Mouse (Mus musculus) left cerebral cortex, postnatal 36 days (tissue): ENCODE results near the gene Camsap2. TPM values are rescaled to one million over a fixed set of nuclear protein-coding genes. Genes with fewer than 3 reads are reported as not detected.

Experiments
- DNase-seq, 2 experiments: peaks; one replicate each; pipeline ENCODE4 v3.0.0; 2021 to 2022; ENCODE audit warnings: low spot score in 2 of 2, mixed read lengths in 1 of 2
- intact Hi-C: fragments of 180-260 bp; cut with DNase I; formaldehyde crosslinking; loops from one replicate; pipeline ENCODE4 v1.15.1; 2025
- total RNA-seq, 2 experiments: library from RNA; stranded (reverse); gene quantifications; 2 replicates each; pipeline ENCODE4 v1.2.3; 2021

Camsap2 gene
- total RNA-seq, 2 experiments from 2014 or later, result 129 to 138 TPM

GRCm38 (mm10) chr1:136346373-136347035, 600 bp upstream of the Camsap2 start:
- DNase-seq, result no peak
- intact Hi-C loops, result loop anchor here (1.0 to 5.0 kb wide), 2 partner anchors 56 to 69 kb away; partner anchors contain the start of gene Ddx59

GRCm38 (mm10) chr1:136344768-136345453, 993 bp downstream of the Camsap2 start:
- DNase-seq, result no peak
- intact Hi-C loops, result loop anchor here (5.0 kb wide), 1 partner anchor 57 kb away; no protein-coding TSS in a partner anchor

GRCm38 (mm10) chr1:136344281-136344680, 1.6 kb downstream of the Camsap2 start:
- intact Hi-C loops, result no loop called here
- no peak for DNase-seq

- DNase-seq, result no peak
- intact Hi-C loops, result no loop called here
Observed at GRCm38 (mm10) chr1:136343727-136344126, 2.2 kb downstream of the Camsap2 start.

GRCm38 (mm10) chr1:136340541-136340940, 5.4 kb downstream of the Camsap2 start:
- intact Hi-C loops, result no loop called here
- no peak for DNase-seq

- intact Hi-C loops, result no loop called here
Observed at GRCm38 (mm10) chr1:136334743-136335142, 11.2 kb downstream of the Camsap2 start.

GRCm38 (mm10) chr1:136333512-136333911, 12.4 kb downstream of the Camsap2 start:
- no peak for DNase-seq
- intact Hi-C loops, result no loop called here

More at GRCm38 (mm10) chr1:136334743-136335142, 11.2 kb downstream of the Camsap2 start:
- no peak for DNase-seq

GRCm38 (mm10) chr1:136333071-136333470, 12.8 kb downstream of the Camsap2 start:
- DNase-seq, result no peak
- intact Hi-C loops, result no loop called here

GRCm38 (mm10) chr1:136331836-136332235, 14.1 kb downstream of the Camsap2 start:
- intact Hi-C loops, result no loop called here
- no peak for DNase-seq

- no peak for DNase-seq
- intact Hi-C loops, result no loop called here
Observed at GRCm38 (mm10) chr1:136329426-136329825, 16.5 kb downstream of the Camsap2 start.

- DNase-seq, result no peak
- intact Hi-C loops, result no loop called here
Observed at GRCm38 (mm10) chr1:136328640-136329039, 17.3 kb downstream of the Camsap2 start.

GRCm38 (mm10) chr1:136327638-136328037, 18.3 kb downstream of the Camsap2 start:
- no peak for DNase-seq
- intact Hi-C loops, result no loop called here

- intact Hi-C loops, result no loop called here
- DNase-seq, result no peak
Observed at GRCm38 (mm10) chr1:136325933-136326332, 20.0 kb downstream of the Camsap2 start.

- DNase-seq, result no peak
- intact Hi-C loops, result no loop called here
Observed at GRCm38 (mm10) chr1:136322331-136322730, 23.6 kb downstream of the Camsap2 start.

- intact Hi-C loops, result no loop called here
- no peak for DNase-seq
Observed at GRCm38 (mm10) chr1:136316317-136316716, 29.6 kb downstream of the Camsap2 start.

- no peak for DNase-seq
- intact Hi-C loops, result loop anchor here (5.0 to 10.0 kb wide), 2 partner anchors 106 to 148 kb away; partner anchors contain the start of gene Ddx59
Observed at GRCm38 (mm10) chr1:136309193-136309592, 36.7 kb downstream of the Camsap2 start.

GRCm38 (mm10) chr1:136306424-136306823, 39.5 kb downstream of the Camsap2 start:
- no peak for DNase-seq
- intact Hi-C loops, result loop anchor here (5.0 to 10.0 kb wide), 2 partner anchors 108 to 151 kb away; partner anchors contain the start of gene Ddx59

GRCm38 (mm10) chr1:136293961-136294360, 51.9 kb downstream of the Camsap2 start:
- intact Hi-C loops, result loop anchor here (5.0 to 10.0 kb wide), 2 partner anchors 148 to 231 kb away; no protein-coding TSS in a partner anchor
- DNase-seq, result no peak

GRCm38 (mm10) chr1:136289803-136290202, 56.1 kb downstream of the Camsap2 start:
- DNase-seq, result no peak
- intact Hi-C loops, result loop anchor here (5.0 to 10.0 kb wide), 3 partner anchors 152 to 235 kb away; no protein-coding TSS in a partner anchor

- no peak for DNase-seq
- intact Hi-C loops, result no loop called here
Observed at GRCm38 (mm10) chr1:136277366-136277765, 68.5 kb downstream of the Camsap2 start.

- DNase-seq, result no peak
- intact Hi-C loops, result loop anchor here (10.0 kb wide), 1 partner anchor 213 kb away; the partner anchor contains the start of genes Ascl5 and Cacna1s
Observed at GRCm38 (mm10) chr1:136268224-136268623, 77.7 kb downstream of the Camsap2 start.
